In genomic region chr12:104796635-104797378, GRCm38 (mm10) we compare ENCODE assay signal across 16 mouse cellular contexts. TPM values are rescaled to one million over a fixed set of nuclear protein-coding genes. Genes with fewer than 3 reads are reported as not detected.
DNase-seq lines count a peak whose midpoint lies in the region; ATAC-seq and TF ChIP-seq lines count a peak whose summit lies in the region.
"Had no signal": no experiment of that assay in that cellular context is flagged by ENCODE, and none has a peak within 500 bp of the region (broad histone marks: within the 10 kb centered on the region; RNA-seq: fewer than 3 reads in every experiment).

No protein-coding gene starts in this region.

- peak; percentile 44 for TF ChIP-seq CTCF in kidney, adult 2 months (conservative IDR thresholded peaks at IDR 0.05; ENCODE audit: insufficient read depth, insufficient read length, low read depth, low read length)
- TF ChIP-seq CTCF in lung, postnatal 0 days (IDR thresholded peaks at IDR 0.05): peak; percentile 46
- peak; percentile 64 for TF ChIP-seq CTCF in Patski (IDR thresholded peaks at IDR 0.05)

- no peak overlapping the region for H3K9ac ChIP-seq in kidney, embryonic 16.5 days (replicated peaks; ENCODE audit: low read length)
- H3K9ac ChIP-seq in lung, postnatal 0 days (replicated peaks; ENCODE audit: low read depth): no peak overlapping the region
- H3K9ac ChIP-seq in neural tube, embryonic 15.5 days (replicated peaks): no peak overlapping the region
- H3K9ac ChIP-seq: forebrain, embryonic 13.5 days; midbrain, embryonic 13.5 days had no signal

- no peak for ATAC-seq in kidney, embryonic 16.5 days (ENCODE audit: low FRiP score, low TSS enrichment)
- ATAC-seq in lung, postnatal 0 days: no peak
- no peak for ATAC-seq in Patski
- ATAC-seq in neural tube, embryonic 15.5 days (ENCODE audit: low FRiP score): no peak
- ATAC-seq: forebrain, embryonic 13.5 days; midbrain, embryonic 13.5 days had no signal

- no peak overlapping the region for H3K4me3 ChIP-seq in kidney, adult 2 months (ENCODE audit: insufficient read depth, low read depth, low read length)
- H3K4me3 ChIP-seq in kidney, embryonic 16.5 days (ENCODE audit: low read length): no peak overlapping the region
- no peak overlapping the region for H3K4me3 ChIP-seq in lung, postnatal 0 days (ENCODE audit: low read depth, low read length)
- no peak overlapping the region for H3K4me3 ChIP-seq in neural tube, embryonic 15.5 days (replicated peaks)
- H3K4me3 ChIP-seq: embryonic facial prominence, embryonic 10.5 days; forebrain, embryonic 13.5 days; midbrain, embryonic 13.5 days; myocyte had no signal

- no peak for DNase-seq in kidney, adult 2 months
- DNase-seq in lung, postnatal 0 days (ENCODE audit: low spot score): no peak
- DNase-seq in lung, postnatal 4 days: no peak
- no peak for DNase-seq in Patski (ENCODE audit: low read depth, low spot score)
- DNase-seq in testis, postnatal 14 days (ENCODE audit: low spot score): peak; percentile 75
- DNase-seq: cerebellum, adult 11-12 months; cerebellum, postnatal 36 days; heart, postnatal 4 days; lung, adult 2 months; thymus, adult 18-20 months had no signal

- CTCF ChIA-PET in Patski (lab: Charles Lee): interaction anchor here (1.0 to 1.9 kb wide), 4 partner anchors 16 to 142 kb away, joined by 3 to 6 read pairs (median 3); no protein-coding TSS in a partner anchor

- no peak for TF ChIP-seq EP300 in lung, postnatal 0 days (IDR thresholded peaks at IDR 0.05)

- no peak overlapping the region for H3K4me2 ChIP-seq in kidney, embryonic 16.5 days (replicated peaks; ENCODE audit: low read depth, low read length)
- no peak overlapping the region for H3K4me2 ChIP-seq in lung, postnatal 0 days (replicated peaks; ENCODE audit: low read depth, low read length)
- H3K4me2 ChIP-seq in neural tube, embryonic 15.5 days: no peak overlapping the region
- H3K4me2 ChIP-seq: forebrain, embryonic 13.5 days; midbrain, embryonic 13.5 days had no signal

- no peaks in the 10 kb centered on the region for H3K27me3 ChIP-seq in kidney, adult 2 months (replicated peaks; ENCODE audit: control insufficient read depth, insufficient read depth, low read length)
- no peaks in the 10 kb centered on the region for H3K27me3 ChIP-seq in kidney, embryonic 16.5 days (ENCODE audit: insufficient read depth, low read length)
- no peaks in the 10 kb centered on the region for H3K27me3 ChIP-seq in lung, postnatal 0 days (replicated peaks; ENCODE audit: insufficient read depth, low read length)
- H3K27me3 ChIP-seq in Patski: no peaks in the 10 kb centered on the region
- H3K27me3 ChIP-seq in neural tube, embryonic 15.5 days (replicated peaks): no peaks in the 10 kb centered on the region
- H3K27me3 ChIP-seq: forebrain, embryonic 13.5 days; midbrain, embryonic 13.5 days had no signal

- no peaks in the 10 kb centered on the region for H3K4me1 ChIP-seq in kidney, adult 2 months (ENCODE audit: control insufficient read depth, insufficient read depth, low read length)
- peaks cover 6% of the 10 kb centered on the region for H3K4me1 ChIP-seq in kidney, embryonic 16.5 days (ENCODE audit: insufficient read depth, low read length)
- H3K4me1 ChIP-seq in lung, postnatal 0 days (ENCODE audit: insufficient read depth, low read depth, low read length): no peaks in the 10 kb centered on the region; the same call in 1 of the 2 replicates
- peaks cover 7% of the 10 kb centered on the region; the same call in 1 of the 2 replicates for H3K4me1 ChIP-seq in neural tube, embryonic 15.5 days

- POLR2A ChIA-PET in Patski (lab: Charles Lee): no interaction called here

- TF ChIP-seq POLR2A in kidney, adult 2 months (IDR thresholded peaks at IDR 0.05; ENCODE audit: low read depth, low read length): no peak

- no peak overlapping the region for H3K27ac ChIP-seq in kidney, adult 2 months (ENCODE audit: insufficient read depth, low read depth, low read length)
- H3K27ac ChIP-seq in kidney, embryonic 16.5 days (ENCODE audit: low read length): no peak overlapping the region
- no peak overlapping the region for H3K27ac ChIP-seq in lung, postnatal 0 days (ENCODE audit: low read length)
- H3K27ac ChIP-seq in neural tube, embryonic 15.5 days (replicated peaks): no peak overlapping the region
- H3K27ac ChIP-seq: embryonic facial prominence, embryonic 10.5 days; forebrain, embryonic 13.5 days; midbrain, embryonic 13.5 days had no signal

- H3K36me3 ChIP-seq in kidney, adult 2 months (ENCODE audit: control insufficient read depth, insufficient read depth, low read length): no peaks in the 10 kb centered on the region; the same call in 1 of the 2 replicates
- peaks cover 26% of the 10 kb centered on the region for H3K36me3 ChIP-seq in kidney, embryonic 16.5 days (ENCODE audit: insufficient read depth, low read length)
- H3K36me3 ChIP-seq in lung, postnatal 0 days (ENCODE audit: insufficient read depth, low read length): no peaks in the 10 kb centered on the region
- peaks cover 11% of the 10 kb centered on the region; the same call in 1 of the 2 replicates for H3K36me3 ChIP-seq in neural tube, embryonic 15.5 days

- peaks cover 15% of the 10 kb centered on the region for H3K9me3 ChIP-seq in kidney, embryonic 16.5 days (ENCODE audit: low read length)
- no peaks in the 10 kb centered on the region for H3K9me3 ChIP-seq in lung, postnatal 0 days (ENCODE audit: low read length)
- H3K9me3 ChIP-seq in neural tube, embryonic 15.5 days (replicated peaks): peaks cover 10% of the 10 kb centered on the region; the same call in 1 of the 2 replicates

- in situ Hi-C loops in Patski (cut with MboI; ENCODE audit: low pct_unique_long_range_greater_than_20kb): loop anchor here (10.0 kb wide), 1 partner anchor 138 kb away; no protein-coding TSS in a partner anchor

- 90% methylated on average over 11 of the region's 11 CpGs for WGBS in kidney, adult 2 months
- 91% methylated on average over 11 of the region's 11 CpGs for WGBS in kidney, embryonic 16.5 days
- 91% methylated on average over 11 of the region's 11 CpGs for WGBS in lung, postnatal 0 days
- 94% methylated on average over 11 of the region's 11 CpGs for WGBS in neural tube, embryonic 15.5 days

RNA-seq across cellular contexts. Expression of gene Dicer1, which starts 45.1 kb away (rescaled TPM):
- polyA plus RNA-seq in kidney, adult 2 months (2012; rRNA removed): 8.3 and 9.0 TPM in 2 replicates
- polyA plus RNA-seq in kidney, embryonic 16.5 days (2015; fragmentation: Nextera tagmentation; extraction: Ambion mirVana): 17.4 and 21.1 TPM in 2 replicates
- 15.6 and 17.7 TPM in 2 replicates for polyA plus RNA-seq in lung, postnatal 0 days (2015; fragmentation: Nextera tagmentation; extraction: Ambion mirVana)
- 22.6 TPM for polyA plus RNA-seq in Patski (2021)
- polyA plus RNA-seq in neural tube, embryonic 15.5 days (2015; fragmentation: Nextera tagmentation; extraction: Ambion mirVana): 34.5 and 36.5 TPM in 2 replicates
